Mouse (Mus musculus) hematopoietic stem cell, adult 5-6 weeks (primary cell): ENCODE data around the gene Trappc2l. TPM values are rescaled to one million over a fixed set of nuclear protein-coding genes. Genes with fewer than 3 reads are reported as not detected.
"Not testable (repeated sequence)": the region's sequence is repeated elsewhere in the genome, so short reads cannot be mapped to it uniquely, and the experiment has no call there.

Experiments
- ATAC-seq, 2 experiments: fragments of 125-278 bp in 1 of 2; replicated peaks in 1 of 2; 2 replicates each; pipeline ENCODE4 v1.8.0; 2016 to 2017; ENCODE audit warnings: inconsistent platforms in 2 of 2, mild to moderate bottlenecking in 2 of 2, moderate number of reproducible peaks in 2 of 2, low read depth in 1 of 2, moderate TSS enrichment in 1 of 2; ENCODE audit not compliant: low FRiP score in 2 of 2, poor library complexity in 2 of 2, severe bottlenecking in 2 of 2, insufficient read depth in 1 of 2, low TSS enrichment in 1 of 2
- total RNA-seq: library from RNA; stranded (forward); fragments of 172-1452, 232-1000 nt; gene quantifications from 2 replicates; pipeline ENCODE4 v1.2.3, GENCODE M21; 2017

The Trappc2l gene
- total RNA-seq, 1 experiment from 2014 or later: 19.3 TPM

DNA sequence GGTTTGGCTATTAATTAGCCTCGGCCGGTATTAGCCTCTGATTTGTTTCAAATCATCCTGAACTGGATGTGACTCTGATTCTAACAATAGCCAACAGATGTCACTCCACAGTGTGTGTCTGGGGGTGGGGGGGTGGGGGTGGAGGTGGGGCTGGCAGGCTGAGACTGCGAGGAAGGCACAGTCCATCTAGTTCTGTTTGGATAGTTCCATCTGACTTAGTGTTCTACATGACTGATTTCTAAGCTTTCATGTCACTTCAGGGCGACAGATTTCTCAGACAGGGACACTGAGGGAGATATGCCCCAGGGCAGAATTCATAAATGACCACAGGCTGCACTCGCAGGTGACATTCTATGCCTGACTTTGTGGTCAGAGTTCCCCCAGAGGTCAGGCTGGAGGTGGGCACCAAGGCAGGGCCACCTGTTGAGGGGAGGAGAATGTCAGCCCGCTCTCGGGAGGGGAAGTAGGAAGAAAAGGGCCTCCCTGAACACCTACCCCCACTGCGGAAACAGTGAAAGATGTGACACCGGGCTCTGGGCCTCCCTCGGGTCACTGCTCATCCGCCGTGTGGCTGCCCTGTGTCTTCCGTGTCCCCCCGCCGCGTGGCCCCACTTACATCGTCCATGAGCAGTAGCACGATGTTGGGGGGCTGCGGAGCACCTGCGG is 695 bp upstream of the Trappc2l start:
- peak; percentile 25 to 45 for ATAC-seq

DNA sequence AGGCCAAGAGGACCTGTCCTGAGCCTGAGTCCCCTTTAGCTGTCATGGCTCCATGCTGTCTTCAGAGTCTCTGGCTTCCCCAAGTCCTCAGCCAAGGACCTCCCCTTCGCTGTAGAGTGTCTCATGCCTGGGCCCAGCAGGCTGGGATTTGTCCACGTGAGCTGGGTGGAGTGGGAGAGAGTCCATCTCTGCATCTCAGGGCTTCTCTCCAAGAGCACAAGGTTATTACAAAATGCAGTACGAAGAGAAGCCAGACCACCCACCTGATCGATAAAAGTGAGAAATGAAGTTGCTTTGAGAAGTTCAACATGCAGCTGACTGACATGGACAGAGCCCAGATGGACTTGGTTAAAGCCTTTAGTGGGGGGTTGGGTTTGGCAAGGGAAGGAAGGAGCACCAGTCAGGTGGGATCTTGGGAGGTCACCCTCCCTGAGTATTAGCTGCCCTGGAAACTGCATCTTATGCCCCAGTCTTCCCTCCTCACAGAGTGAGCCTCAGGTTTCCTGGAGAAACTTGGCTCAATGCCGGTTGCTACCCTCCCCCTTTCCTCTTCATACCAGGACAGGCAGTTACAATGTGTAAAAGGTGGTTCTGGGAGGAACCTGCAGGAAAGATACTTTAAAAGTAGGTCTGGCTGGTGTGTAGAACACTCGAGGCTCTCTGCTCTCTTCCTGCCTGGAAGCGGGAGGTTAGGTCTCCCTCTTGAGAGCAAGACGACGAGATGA is 4.9 kb downstream of the Trappc2l start:
- ATAC-seq: no peak

DNA sequence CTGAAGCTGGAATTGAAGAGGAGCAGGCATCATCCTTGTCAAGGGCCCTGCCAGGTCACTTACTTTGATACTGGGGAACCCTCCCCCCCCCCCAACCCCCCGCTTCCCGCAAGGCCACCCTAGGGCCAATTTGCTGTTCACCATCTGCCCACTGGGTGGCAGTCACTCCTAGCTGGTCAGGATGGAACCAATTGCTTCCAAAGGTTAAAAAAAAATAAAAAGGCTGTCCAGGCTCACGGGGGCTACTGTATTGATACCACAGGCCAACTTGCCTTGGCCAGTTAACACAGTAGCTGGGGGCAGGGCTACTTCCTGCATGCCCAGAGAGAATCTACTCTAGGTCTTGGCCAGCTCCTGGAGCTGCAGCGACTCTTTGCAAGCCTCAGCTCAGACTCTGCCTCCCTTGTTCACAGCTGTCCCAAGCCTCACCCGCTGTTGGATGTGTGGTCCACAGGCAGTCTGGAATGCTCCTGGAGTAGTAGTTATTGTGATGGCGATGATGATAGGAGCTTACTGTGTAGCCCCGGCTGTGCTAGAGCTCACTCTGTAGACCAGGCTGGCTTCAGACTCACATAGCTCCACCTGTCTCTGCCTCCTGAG is 6.6 kb downstream of the Trappc2l start:
- peak; percentile 68; a peak in 3 of 4 replicates for ATAC-seq

DNA sequence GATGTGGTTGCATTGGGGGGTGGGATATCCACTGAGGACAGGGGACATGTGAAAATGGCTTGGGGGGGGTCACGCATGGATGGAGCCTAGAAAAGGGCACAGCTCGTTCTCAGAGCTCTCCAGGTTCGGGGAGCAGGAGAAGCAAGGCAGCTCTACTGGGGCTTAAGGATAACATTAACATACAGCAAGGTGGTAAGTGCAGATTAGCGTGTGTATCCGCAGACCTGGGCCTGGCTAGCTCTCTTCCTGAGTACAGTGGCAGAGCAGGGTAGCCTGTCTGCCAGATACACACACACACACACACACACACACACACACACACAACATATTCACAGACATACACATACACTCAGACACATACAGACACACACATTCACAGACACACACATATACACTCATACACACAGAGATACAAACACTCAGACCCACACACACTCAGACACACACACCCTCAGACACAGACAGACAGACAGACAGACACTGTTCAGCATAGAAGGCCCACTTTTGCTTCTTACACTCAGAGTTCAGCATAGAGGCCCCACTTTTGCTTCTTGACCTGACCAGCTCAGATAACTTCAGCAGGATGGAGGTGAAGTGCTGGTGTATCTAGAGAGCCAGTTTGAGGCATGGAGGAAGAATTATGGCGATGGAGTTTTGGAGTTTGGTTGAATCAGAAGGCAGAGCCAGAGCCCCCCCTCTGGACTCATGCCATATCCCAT is 7.4 kb downstream of the Trappc2l start:
- ATAC-seq: no peak

DNA sequence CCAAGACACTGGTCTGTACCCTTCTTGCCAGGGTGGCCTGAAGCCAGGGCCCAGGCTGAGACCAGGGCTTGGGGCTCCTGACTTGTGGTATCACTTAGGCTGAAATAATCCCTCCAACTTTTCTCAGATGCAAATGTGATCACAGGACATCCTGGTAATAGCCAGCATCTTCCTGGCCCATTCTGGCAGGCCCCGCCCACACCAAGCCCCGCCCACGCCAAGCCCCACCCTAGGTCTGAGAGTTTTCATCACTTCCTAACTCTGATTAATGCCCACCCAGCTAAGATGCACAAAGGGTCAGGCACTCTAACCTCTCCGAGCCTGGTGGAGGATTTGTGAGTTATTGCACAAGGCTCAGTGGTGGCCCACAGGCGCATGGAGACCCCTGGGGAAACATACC is 9.0 kb downstream of the Trappc2l start:
- ATAC-seq: no peak

DNA sequence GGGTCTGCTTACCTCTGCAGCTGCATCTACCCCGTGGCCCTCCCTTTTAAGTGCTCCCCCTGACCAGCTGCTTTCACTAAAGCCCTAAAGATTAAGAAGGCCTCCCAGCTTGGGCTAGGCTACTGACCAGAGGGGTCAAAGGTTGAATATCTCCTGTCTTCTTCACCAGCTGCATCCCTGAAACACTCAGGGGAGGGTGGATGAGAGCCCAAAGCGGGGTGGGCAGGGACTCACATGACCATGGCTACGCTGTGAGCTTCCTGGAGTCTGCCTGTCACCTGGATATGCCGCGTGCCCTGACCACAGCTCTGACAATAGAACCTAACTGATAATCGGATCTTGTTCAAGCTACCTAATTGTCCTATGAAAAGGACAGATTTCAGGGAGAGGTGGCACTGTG is 11.3 kb downstream of the Trappc2l start, which contains the start of gene Pabpn1l:
Pabpn1l (minus strand) TSS at position 13 of the 400 bp plus-strand sequence.
- ATAC-seq: no peak

DNA sequence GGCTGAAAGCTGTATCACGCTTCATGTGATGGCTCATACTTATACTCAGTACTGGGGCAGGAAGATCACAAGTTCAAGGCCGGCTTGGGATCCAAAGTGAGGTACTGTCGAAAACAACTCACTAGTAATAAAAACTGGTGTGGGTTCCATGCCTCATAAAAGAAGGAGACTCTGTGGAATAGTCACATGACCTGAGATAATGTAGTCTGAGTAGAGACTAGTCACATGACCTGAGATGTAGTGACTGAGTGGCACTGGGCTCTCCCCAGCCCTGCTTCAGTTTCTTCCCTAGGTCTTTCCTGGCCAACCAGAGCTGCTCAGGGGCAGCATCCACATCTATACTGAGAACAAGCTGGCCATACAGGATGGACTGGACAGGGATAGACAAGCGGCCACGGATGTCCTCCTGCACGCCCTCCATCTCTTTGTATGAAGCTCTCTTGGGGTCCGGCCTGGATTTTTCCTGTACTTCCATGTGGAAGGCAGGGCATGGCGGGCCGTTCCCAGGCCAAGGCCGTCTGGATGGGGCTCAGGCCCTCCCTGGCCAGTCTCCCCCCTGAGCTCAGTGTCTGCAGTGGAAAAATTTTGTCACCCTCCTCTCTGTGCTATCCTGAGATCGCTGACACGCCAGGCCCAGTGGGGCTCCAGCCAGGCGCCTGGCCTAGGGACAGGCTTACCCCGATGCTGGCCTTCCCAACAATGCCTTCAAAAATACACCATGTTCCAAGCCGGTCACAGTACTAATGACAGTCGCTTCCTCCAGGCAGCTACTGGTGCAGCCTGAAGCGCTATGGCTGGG is 12.6 kb downstream of the Trappc2l start:
- no peak for ATAC-seq

DNA sequence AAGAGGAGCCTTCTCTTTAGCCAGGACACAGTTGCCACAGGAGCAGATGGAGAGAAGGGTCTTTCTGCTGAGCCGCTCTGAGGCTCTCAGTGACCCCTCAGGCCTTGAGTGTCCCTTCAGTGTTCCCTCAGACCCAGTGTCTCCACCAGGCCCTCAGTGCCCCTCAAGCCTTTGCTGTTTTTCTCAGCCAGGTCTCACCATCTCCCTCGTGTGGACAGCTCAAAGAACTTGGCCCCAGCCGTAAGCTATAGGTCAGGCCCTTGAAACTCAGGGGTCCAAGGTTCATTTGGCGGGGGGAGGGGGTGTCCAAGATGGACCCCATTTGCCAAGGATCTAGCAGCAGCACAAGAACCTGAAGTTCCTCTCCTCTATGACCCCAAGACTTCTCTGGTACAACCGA is 13.2 kb downstream of the Trappc2l start:
- ATAC-seq: no peak

DNA sequence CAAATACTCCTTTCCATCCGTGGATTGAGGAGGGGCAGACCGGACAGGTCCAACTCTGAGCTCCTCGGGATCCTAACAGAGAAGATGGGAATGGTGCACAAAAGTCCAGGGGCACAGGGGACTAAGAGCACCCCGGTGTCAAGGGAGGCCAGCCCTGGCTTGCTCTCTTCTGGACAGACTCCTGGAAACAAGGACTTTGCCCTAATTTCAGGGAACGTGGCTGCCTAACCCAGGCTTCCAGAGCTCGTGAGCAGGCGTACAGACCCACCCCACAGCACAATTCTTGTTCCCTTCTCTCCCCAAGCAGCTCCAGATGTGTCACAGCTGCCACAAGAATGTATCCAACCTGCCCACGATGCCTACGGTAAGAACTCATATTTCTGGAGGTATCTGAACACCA is 14.4 kb downstream of the Trappc2l start:
- no peak for ATAC-seq

DNA sequence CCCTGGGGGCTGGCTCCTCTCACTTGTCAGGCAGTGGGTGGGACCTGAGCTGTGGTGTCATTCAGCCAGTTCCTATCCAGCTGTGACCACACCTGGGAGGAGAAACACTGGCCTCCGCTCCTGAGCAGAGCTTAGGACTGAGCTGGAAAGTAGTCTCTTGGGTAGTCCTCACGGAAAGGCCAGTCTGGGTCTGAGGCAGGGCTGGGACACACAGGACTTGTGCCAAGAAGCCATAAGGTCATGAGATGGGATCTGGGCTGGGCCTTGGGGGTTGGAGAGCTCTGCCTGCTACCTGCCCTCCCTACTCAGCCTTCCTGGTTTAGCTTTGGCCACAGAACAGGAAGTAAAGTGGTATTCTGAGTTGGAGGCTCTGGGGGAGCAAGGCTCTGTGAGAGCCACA is 15.5 kb downstream of the Trappc2l start:
- peak in 1 of 2 experiments; percentile 54; a peak in 2 of 4 replicates for ATAC-seq

DNA sequence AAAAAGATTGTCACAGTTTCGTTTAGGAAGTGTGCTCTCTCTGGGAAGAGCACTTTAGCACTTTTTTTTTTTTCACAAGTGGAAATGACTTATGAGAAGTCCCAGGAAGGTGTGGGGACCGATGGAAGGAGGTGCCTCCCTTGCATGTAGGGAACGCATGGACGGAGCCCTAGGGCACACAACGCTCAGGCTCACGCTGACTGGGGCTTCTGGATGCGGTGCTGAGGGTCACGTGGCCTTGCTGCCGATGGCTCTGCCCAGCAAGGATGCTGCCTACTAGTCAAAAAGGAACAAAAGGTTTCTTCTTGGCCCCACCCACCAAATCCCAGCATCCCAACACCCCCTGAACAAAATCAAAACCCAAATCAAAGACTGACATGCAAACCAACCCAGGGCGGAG is 17.9 kb downstream of the Trappc2l start:
- ATAC-seq: no peak

DNA sequence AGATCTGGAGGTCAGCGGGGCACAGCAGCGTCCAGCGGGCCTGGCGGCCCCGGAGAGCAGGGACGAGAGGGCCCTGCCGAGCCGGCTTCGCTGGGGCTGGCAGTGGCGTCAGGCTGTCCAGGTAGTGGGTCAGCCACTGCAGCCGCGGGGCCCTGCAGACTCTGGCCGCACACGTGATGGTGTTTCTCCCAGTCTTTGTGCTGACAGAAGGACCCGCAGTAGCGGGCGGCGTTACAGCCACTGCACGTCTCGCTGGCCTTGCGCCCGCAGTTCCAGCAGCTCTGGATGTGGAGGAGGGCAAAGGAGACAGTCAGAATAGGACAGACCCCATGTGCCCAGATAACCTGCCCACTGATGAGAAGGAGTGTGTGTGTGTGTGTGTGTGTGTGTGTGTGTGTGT is 19.3 kb downstream of the Trappc2l start:
- ATAC-seq: no peak

DNA sequence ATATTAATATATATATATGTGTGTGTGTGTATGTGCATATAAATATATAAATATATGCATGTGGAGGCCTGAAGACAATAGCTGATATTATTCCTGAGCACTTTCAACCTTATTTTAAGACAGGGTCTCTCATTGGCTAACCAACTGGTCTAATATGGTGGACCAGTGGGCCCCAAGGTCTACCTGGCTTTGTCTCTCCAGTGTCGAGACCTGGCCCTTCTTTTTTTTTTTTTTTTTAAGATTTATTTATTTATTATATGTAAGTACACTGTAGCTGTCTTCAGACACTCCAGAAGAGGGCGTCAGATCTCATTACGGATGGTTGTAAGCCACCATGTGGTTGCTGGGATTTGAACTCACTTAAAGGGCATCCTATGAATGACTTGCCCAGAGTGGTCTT is 20.7 kb downstream of the Trappc2l start:
- ATAC-seq: not testable (repeated sequence)

DNA sequence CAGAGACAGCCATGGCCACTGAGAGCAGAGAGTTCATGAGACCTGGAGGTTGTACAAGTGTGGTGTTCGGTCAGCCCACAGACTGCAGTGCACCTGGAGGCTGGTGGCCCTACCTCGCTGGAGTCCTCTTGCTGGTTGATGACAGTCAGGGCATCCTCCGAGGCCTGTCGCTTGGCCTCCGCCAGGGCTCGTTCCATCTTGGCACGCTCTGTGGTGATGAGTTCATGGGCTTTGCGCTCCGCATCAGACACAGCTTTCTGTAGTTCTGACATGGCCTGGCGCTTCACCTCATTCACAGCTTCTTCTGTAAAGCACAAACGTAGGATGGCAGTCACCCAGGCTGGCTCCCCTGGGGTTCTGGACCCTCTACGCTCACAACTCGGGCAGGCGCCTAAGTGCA is 21.8 kb downstream of the Trappc2l start:
- no peak for ATAC-seq

DNA sequence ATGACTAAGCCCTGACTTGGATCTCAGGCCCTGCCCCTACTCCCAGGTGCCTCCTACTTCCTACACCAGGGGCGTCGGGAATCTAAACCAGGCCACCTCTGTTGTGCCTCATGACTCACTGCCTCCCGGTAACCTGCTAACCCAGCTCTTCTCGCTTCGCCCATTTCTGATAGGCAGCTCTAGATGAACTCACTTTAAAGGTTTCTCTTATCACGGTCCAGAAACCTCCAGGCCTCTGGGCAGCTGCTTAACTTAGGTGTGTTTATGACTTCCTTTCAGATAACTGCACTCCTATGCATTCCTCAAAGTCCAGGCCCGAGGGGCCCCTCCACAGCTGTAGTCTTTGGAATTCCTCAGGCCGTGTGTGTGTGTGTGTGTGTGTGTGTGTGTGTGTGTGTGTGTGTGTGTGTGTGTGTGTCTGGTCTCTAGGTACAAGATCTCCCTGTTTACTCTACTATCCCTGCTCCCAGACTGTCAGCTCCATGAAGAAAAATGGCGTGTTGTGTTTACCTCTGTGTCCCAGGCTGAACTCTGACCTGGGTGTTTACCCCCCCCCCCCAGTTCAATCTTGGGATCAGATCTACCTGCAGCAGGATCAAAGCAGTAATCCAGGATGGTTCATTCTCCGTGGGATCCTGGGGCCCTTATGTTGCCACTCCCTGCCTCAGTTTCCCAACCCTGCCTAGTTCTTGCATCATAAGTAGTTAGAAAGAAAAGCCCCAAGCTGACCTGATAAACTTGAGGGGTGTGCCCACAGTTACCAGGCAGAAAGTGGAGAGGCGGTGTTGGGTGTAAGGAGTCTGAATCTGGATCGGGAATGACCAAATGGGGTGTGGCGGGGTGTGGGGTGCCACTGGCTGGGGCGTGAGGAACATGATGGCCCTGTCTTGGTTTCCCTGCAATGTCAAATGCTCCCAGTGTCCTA is 24.7 kb downstream of the Trappc2l start:
- no peak for ATAC-seq

DNA sequence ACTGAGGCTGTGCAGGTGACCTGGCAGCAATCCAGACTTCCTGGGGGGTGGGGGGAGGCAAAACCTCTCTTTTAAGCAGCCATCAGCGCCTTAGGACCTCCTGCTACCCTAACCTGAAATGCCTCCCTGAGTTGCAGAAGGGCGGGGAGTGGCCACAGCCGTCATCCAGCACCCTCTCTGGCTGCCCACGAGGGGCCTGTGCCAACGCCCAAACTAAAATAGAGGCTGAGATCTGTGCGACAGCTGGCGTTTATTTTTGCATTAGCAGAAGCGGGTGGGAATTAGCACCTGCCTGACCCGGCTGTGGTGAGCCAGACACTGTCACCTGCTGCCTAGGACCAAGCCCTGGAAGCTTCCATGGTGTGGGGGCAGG is 25.3 kb downstream of the Trappc2l start:
- ATAC-seq: no peak
